15 mouse cellular contexts compared by ENCODE assay signal in genomic region chr11:113254653-113255052, GRCm38 (mm10).
DNase-seq lines count a peak whose midpoint lies in the region; ATAC-seq lines count a peak whose summit lies in the region.
"Had no signal": no experiment of that assay in that cellular context is flagged by ENCODE, and none has a peak within 500 bp of the region (broad histone marks: within the 10 kb centered on the region; RNA-seq: fewer than 3 reads in every experiment).

No protein-coding gene starts in this region.

- no peaks in the 10 kb centered on the region for H3K36me3 ChIP-seq in hindbrain, embryonic 10.5 days
- H3K36me3 ChIP-seq in hindbrain, embryonic 12.5 days: no peaks in the 10 kb centered on the region
- no peaks in the 10 kb centered on the region for H3K36me3 ChIP-seq in limb, embryonic 12.5 days
- H3K36me3 ChIP-seq: G1E; hindbrain, embryonic 15.5 days; lung, embryonic 15.5 days had no signal

- H3K9ac ChIP-seq in hindbrain, embryonic 12.5 days: no peak overlapping the region
- no peak overlapping the region for H3K9ac ChIP-seq in limb, embryonic 12.5 days (replicated peaks)
- H3K9ac ChIP-seq: hindbrain, embryonic 15.5 days; lung, embryonic 15.5 days had no signal

- DNase-seq in hindbrain, embryonic 10.5 days (ENCODE audit: low spot score): peak; percentile 38
- DNase-seq in retina, postnatal 1 day: peak; percentile 25
- DNase-seq in retina, embryonic 14.5 days (ENCODE audit: low spot score): no peak
- DNase-seq in left cerebral cortex, postnatal 14 days (ENCODE audit: low spot score in 2 of 2): no peak
- no peak for DNase-seq in frontal cortex, postnatal 14 days (ENCODE audit: low spot score in 2 of 2)
- DNase-seq in cerebellum, adult 9-10 months: no peak
- DNase-seq: adrenal gland, postnatal 36 days; cerebellum, postnatal 14 days; right cerebral cortex, postnatal 25 days; thymus, postnatal 25 days had no signal

- H3K9me3 ChIP-seq in hindbrain, embryonic 10.5 days: no peaks in the 10 kb centered on the region
- no peaks in the 10 kb centered on the region for H3K9me3 ChIP-seq in hindbrain, embryonic 12.5 days (replicated peaks)
- H3K9me3 ChIP-seq in limb, embryonic 12.5 days: no peaks in the 10 kb centered on the region
- H3K9me3 ChIP-seq: hindbrain, embryonic 15.5 days; lung, embryonic 15.5 days had no signal

- no peak overlapping the region for H3K4me3 ChIP-seq in hindbrain, embryonic 10.5 days
- no peak overlapping the region for H3K4me3 ChIP-seq in hindbrain, embryonic 12.5 days
- H3K4me3 ChIP-seq in limb, embryonic 12.5 days (replicated peaks): no peak overlapping the region
- H3K4me3 ChIP-seq: hindbrain, embryonic 15.5 days; lung, embryonic 15.5 days had no signal

- WGBS in hindbrain, embryonic 10.5 days: 20% methylated on average over 6 of the region's 6 CpGs
- 26% methylated on average over 6 of the region's 6 CpGs for WGBS in hindbrain, embryonic 12.5 days
- WGBS in limb, embryonic 12.5 days: 57% methylated on average over 6 of the region's 6 CpGs

- ATAC-seq in hindbrain, embryonic 12.5 days (ENCODE audit: low FRiP score): no peak
- ATAC-seq in limb, embryonic 12.5 days (ENCODE audit: insufficient number of reproducible peaks, insufficient read depth, low FRiP score, low TSS enrichment, low read depth): no peak

- intact Hi-C loops in left cerebral cortex, postnatal 14 days (cut with DNase I): no loop called here

- H3K4me2 ChIP-seq in hindbrain, embryonic 12.5 days (replicated peaks): no peak overlapping the region
- no peak overlapping the region for H3K4me2 ChIP-seq in limb, embryonic 12.5 days
- H3K4me2 ChIP-seq: hindbrain, embryonic 15.5 days; lung, embryonic 15.5 days had no signal

- H3K27ac ChIP-seq in hindbrain, embryonic 10.5 days: peak overlapping the region; percentile 78
- H3K27ac ChIP-seq in hindbrain, embryonic 12.5 days: no peak overlapping the region
- H3K27ac ChIP-seq in limb, embryonic 12.5 days: peak overlapping the region; percentile 20; the same call in 1 of the 2 replicates
- H3K27ac ChIP-seq: hindbrain, embryonic 15.5 days; lung, embryonic 15.5 days had no signal

- peaks cover 48% of the 10 kb centered on the region for H3K4me1 ChIP-seq in hindbrain, embryonic 10.5 days (replicated peaks)
- peaks cover 23% of the 10 kb centered on the region for H3K4me1 ChIP-seq in hindbrain, embryonic 12.5 days
- H3K4me1 ChIP-seq in limb, embryonic 12.5 days (replicated peaks): peaks cover 24% of the 10 kb centered on the region
- H3K4me1 ChIP-seq: hindbrain, embryonic 15.5 days had no signal

- H3K27me3 ChIP-seq in hindbrain, embryonic 10.5 days (ENCODE audit: insufficient read depth, poor library complexity, severe bottlenecking): 0 out of 2 replicates have a peak, but pooled peaks cover under 1% of the 10 kb centered on the region
- 0 out of 2 replicates have a peak, but pooled peaks cover 8% of the 10 kb centered on the region for H3K27me3 ChIP-seq in hindbrain, embryonic 12.5 days
- no peaks in the 10 kb centered on the region for H3K27me3 ChIP-seq in limb, embryonic 12.5 days
- H3K27me3 ChIP-seq: hindbrain, embryonic 15.5 days; lung, embryonic 15.5 days had no signal

Comparison
In these comparisons a context has a peak if more than half of its experiments do, and no peak if none do; other contexts are left out.
1. DNase-seq: peak in hindbrain, embryonic 10.5 days (single experiment) and retina, postnatal 1 day (single experiment); none in retina, embryonic 14.5 days (single experiment), left cerebral cortex, postnatal 14 days (0 of 2), frontal cortex, postnatal 14 days (0 of 2) and cerebellum, adult 9-10 months (single experiment).